Mouse (Mus musculus) sigmoid colon, adult 10 weeks (tissue): ENCODE data around the gene Utp20. TPM values are rescaled to one million over a fixed set of nuclear protein-coding genes. Genes with fewer than 3 reads are reported as not detected.

ENCODE experiments used
- polyA plus RNA-seq: library from polyadenylated mRNA; stranded (reverse); fragments of 350-450 nt; fragmentation: Illumina TruSeq; extraction: RNeasy Lipid Tissue Mini Kit (QIAGEN cat#74804); gene quantifications from one replicate; pipeline ENCODE4 v1.2.3, GENCODE M21; 2014; ENCODE audit warnings: low read depth, low replicate concordance

Gene Utp20
- 110 TPM for polyA plus RNA-seq

DNA sequence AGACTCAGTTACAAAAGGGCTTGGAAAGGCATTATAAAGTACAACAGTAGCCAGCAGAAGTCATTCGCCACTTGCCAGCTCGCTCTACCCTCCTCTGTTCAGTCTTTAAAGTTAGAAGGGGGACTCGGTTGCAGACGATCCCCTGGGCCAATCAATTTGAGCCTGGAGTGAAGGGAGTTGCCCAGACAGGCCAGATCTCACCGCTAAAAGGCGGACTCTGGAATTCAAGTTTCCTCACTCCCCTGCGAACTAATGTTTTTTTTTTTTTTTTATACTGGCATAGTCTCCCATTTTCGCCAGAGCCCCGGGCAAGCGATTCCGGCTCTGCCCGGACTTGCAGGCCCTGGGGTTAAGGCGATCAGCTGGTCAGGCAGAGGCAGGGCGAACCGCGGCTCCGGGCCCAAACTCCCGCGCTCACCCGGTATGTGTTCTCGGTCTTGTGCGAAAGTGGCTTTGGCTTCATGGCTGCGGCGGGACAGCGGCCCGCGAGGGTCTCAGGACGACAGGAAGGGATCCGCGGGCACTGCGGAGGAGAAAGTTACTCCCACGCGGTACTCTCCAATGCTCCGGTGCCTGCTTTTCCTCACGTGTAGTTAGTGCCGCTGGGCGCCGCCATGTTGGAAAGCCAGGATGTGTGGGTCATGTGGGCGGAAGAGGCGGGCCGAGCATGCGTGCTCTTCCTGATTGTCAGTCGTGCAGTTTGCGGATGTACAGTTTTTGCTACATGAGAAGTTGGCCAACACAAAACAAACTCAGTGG lies at the start of gene Utp20:
Gene Utp20 (minus strand): TSS at position 617 of the 759 bp plus-strand sequence.

DNA sequence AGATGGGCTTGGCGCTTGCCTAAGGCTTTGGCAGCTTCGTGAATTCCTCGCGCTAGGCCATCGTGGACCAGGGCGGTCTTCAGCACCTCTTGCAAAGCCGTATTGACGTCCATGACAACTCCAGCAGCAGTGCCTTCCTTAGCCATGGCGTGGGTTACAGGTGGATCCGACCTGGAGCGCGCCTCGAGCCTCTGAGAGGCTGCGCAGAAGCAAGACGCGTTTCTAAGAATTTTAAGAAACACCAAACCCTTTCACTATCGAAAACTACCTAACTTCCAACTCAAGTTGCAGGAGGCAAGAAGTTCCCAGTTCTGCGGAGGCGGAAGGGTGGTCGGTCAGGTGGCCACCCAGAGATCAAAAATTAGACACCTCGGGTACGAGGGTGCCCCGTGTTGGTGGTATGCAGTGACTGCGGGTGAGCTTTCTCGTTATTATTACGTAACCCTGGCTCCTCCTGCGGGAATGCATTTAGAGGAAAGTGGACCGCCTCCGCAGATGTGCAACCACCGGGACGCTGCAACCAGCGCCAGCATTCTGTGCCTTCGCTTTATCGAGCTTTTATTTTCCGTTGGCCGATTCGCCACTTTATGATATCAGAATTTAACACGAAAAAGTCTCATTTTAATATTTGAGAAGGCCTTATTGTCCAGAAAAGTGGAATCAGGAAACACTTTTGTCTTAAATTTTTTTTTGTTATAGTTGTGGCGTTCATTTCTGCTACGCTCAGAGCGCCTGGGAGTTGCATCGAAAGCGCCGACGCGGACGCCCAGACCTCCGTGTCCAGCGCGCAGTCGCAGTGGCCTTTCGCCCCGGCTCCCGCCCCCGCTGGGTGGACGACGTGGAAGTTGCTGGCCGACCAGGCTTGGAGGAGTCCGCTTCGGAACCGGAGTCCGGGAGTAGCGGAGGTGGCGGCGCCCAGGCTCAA lies 95.8 kb downstream of the Utp20 start, which contains the start of gene Arl1:
Gene Arl1 (plus strand): TSS at position 288 of the 925 bp plus-strand sequence.

Other genes starting within 250 kb of the Utp20 start
- gene Mybpc1, start 221.7 kb downstream of the Utp20 start, polyA plus RNA-seq = 0.19 TPM
- 2.9 TPM for gene Spic, start 141.8 kb downstream of the Utp20 start, polyA plus RNA-seq
- gene Arl1, start 95.9 kb downstream of the Utp20 start, polyA plus RNA-seq = 866 TPM
- 610 TPM for gene Slc5a8, start 59.2 kb upstream of the Utp20 start, polyA plus RNA-seq